Mouse (Mus musculus) spleen, adult 10 weeks (tissue): ENCODE results near the gene Hectd2. TPM values are rescaled to one million over a fixed set of nuclear protein-coding genes. Genes with fewer than 3 reads are reported as not detected.

ENCODE experiments used
- polyA plus RNA-seq: library from polyadenylated mRNA; stranded (reverse); fragments of 350-450 nt; fragmentation: Illumina TruSeq; extraction: RNeasy Lipid Tissue Mini Kit (QIAGEN cat#74804); gene quantifications from one replicate; pipeline ENCODE4 v1.2.3, GENCODE M21; 2015; ENCODE audit warnings: low replicate concordance; ENCODE audit not compliant: insufficient read depth

The Hectd2 gene
- polyA plus RNA-seq = 2.8 TPM

DNA sequence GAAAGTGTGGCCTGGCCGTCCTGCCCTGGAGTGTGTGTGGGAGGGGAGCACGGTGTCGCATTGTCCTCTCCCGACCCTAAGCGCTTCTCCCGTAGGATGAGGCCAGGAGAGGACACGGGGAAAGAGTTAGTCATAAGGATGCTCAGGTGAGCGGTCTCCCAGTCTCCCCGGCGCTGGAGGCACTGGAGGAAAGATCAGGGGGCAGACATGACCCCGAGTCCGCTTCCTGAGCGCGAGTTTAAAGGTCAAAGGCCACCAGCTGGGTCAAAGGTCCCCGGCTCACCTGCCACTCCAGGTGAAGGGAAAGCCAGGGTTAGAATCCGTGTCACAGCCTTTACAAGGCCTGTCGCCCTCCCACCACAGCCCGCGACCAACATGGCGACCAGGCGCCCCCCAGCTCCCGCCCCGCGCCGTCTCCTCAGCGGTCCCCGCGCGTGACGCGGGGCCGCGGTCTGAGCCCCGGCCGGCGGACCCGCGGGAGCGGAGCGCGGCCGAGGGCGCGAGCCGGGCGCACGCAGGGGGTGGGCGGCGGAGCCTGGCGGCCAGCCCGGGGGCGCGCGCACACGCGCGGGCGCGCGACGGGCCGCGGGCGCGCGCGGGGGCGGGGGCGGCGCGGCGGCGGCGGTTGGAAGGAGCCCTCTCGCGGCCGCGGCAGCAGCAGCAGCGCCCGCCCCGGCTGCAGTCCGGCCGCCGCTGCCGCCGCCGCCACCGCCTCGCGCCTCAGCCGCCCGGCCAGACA lies at the start of gene Hectd2:
Gene Hectd2, plus strand, starts transcription at position 594 of the 739 bp plus-strand sequence.

Other genes starting within 250 kb of the Hectd2 start
- gene Pcgf5, start 206.3 kb upstream of the Hectd2 start, polyA plus RNA-seq = 32.5 TPM
- gene Ppp1r3c, start 182.0 kb downstream of the Hectd2 start, polyA plus RNA-seq = 2.7 TPM